Mouse (Mus musculus) spleen, adult 2 months (tissue): ENCODE data around the gene Milr1.

Experiments
- CTCF ChIP-seq: fragments of 200-500 bp; IDR thresholded peaks from 2 replicates; pipeline ENCODE4 v1.5.1; 2011; ENCODE audit warnings: mild to moderate bottlenecking, inconsistent platforms; ENCODE audit not compliant: insufficient read depth, insufficient read length, insufficient replicate concordance; ENCODE audit errors: extremely low read depth
- POLR2A ChIP-seq: fragments of 200-500 bp; IDR thresholded peaks from 2 replicates; pipeline ENCODE4 v1.6.1; 2011; ENCODE audit warnings: low read depth, low read length, inconsistent platforms

GRCm38 (mm10) chr11:106773061-106773460 is 22.0 kb downstream of the Milr1 start:
- TF ChIP-seq CTCF (no peak), POLR2A (no peak)
